Mouse (Mus musculus): ENCODE results near the gene Cacnb4.

- TF ChIP-seq POLR2A (IDR thresholded peaks at IDR 0.05; ENCODE audit: borderline replicate concordance, extremely low read depth, low read depth, low read length) (no peak), CTCF (IDR thresholded peaks at IDR 0.05; ENCODE audit: insufficient read depth, low read length) (no peak)
These were observed 118.2 kb downstream of the Cacnb4 start for GRCm38 (mm10) chr2:52558411-52558810.
